22 mouse cellular contexts compared by ENCODE assay signal in genomic region chr15:59715951-59716350, GRCm38 (mm10).
DNase-seq lines count a peak whose midpoint lies in the region; ATAC-seq and TF ChIP-seq lines count a peak whose summit lies in the region.
"Had no signal": no experiment of that assay in that cellular context is flagged by ENCODE, and none has a peak within 500 bp of the region (broad histone marks: within the 10 kb centered on the region; RNA-seq: fewer than 3 reads in every experiment).

No protein-coding gene starts in this region.

- no peak overlapping the region for H3K4me3 ChIP-seq in intestine, embryonic 15.5 days (replicated peaks)
- H3K4me3 ChIP-seq in intestine, postnatal 0 days (ENCODE audit: low read depth, low read length): no peak overlapping the region
- H3K4me3 ChIP-seq in midbrain, embryonic 15.5 days: no peak overlapping the region
- H3K4me3 ChIP-seq: embryonic facial prominence, embryonic 10.5 days; embryonic facial prominence, embryonic 12.5 days; forebrain, embryonic 13.5 days; forebrain, embryonic 15.5 days had no signal

- H3K36me3 ChIP-seq in intestine, embryonic 15.5 days: no peaks in the 10 kb centered on the region
- no peaks in the 10 kb centered on the region for H3K36me3 ChIP-seq in intestine, postnatal 0 days (ENCODE audit: control insufficient read depth, insufficient read depth)
- no peaks in the 10 kb centered on the region for H3K36me3 ChIP-seq in midbrain, embryonic 15.5 days (replicated peaks)
- H3K36me3 ChIP-seq: embryonic facial prominence, embryonic 10.5 days; embryonic facial prominence, embryonic 12.5 days; forebrain, embryonic 15.5 days; G1E had no signal

- no peak overlapping the region for H3K4me2 ChIP-seq in intestine, embryonic 15.5 days (replicated peaks)
- H3K4me2 ChIP-seq in intestine, postnatal 0 days (replicated peaks; ENCODE audit: low read depth): no peak overlapping the region
- H3K4me2 ChIP-seq in midbrain, embryonic 15.5 days: no peak overlapping the region
- H3K4me2 ChIP-seq: embryonic facial prominence, embryonic 12.5 days; forebrain, embryonic 13.5 days; forebrain, embryonic 15.5 days had no signal

- no peaks in the 10 kb centered on the region for H3K9me3 ChIP-seq in intestine, embryonic 15.5 days
- H3K9me3 ChIP-seq in intestine, postnatal 0 days (ENCODE audit: control insufficient read depth): no peaks in the 10 kb centered on the region
- H3K9me3 ChIP-seq in midbrain, embryonic 15.5 days: no peaks in the 10 kb centered on the region
- H3K9me3 ChIP-seq: embryonic facial prominence, embryonic 10.5 days; embryonic facial prominence, embryonic 12.5 days; forebrain, embryonic 13.5 days; forebrain, embryonic 15.5 days; G1E had no signal

- WGBS in intestine, embryonic 15.5 days: 64% methylated on average over 3 of the region's 3 CpGs
- 47% methylated on average over 3 of the region's 3 CpGs for WGBS in intestine, postnatal 0 days
- WGBS in midbrain, embryonic 15.5 days: 81% methylated on average over 3 of the region's 3 CpGs

- no peak for TF ChIP-seq CTCF in intestine, postnatal 0 days (IDR thresholded peaks at IDR 0.05; ENCODE audit: low read depth)

- no peak overlapping the region; the same call in 1 of the 2 replicates for H3K27ac ChIP-seq in intestine, embryonic 15.5 days
- H3K27ac ChIP-seq in intestine, postnatal 0 days (ENCODE audit: low read depth, low read length): no peak overlapping the region; the same call in 1 of the 2 replicates
- H3K27ac ChIP-seq in midbrain, embryonic 15.5 days: no peak overlapping the region
- H3K27ac ChIP-seq: embryonic facial prominence, embryonic 10.5 days; embryonic facial prominence, embryonic 12.5 days; forebrain, embryonic 13.5 days; forebrain, embryonic 15.5 days had no signal

- H3K27me3 ChIP-seq in intestine, embryonic 15.5 days (replicated peaks): no peaks in the 10 kb centered on the region
- no peaks in the 10 kb centered on the region for H3K27me3 ChIP-seq in intestine, postnatal 0 days (replicated peaks; ENCODE audit: control insufficient read depth, insufficient read depth, low read length)
- no peaks in the 10 kb centered on the region for H3K27me3 ChIP-seq in midbrain, embryonic 15.5 days (replicated peaks)
- H3K27me3 ChIP-seq: CH12.LX; embryonic facial prominence, embryonic 12.5 days; forebrain, embryonic 13.5 days; forebrain, embryonic 15.5 days had no signal

- no peak overlapping the region for H3K9ac ChIP-seq in intestine, embryonic 15.5 days
- H3K9ac ChIP-seq in intestine, postnatal 0 days (ENCODE audit: low read depth, low read length): no peak overlapping the region
- H3K9ac ChIP-seq in midbrain, embryonic 15.5 days: no peak overlapping the region
- H3K9ac ChIP-seq: embryonic facial prominence, embryonic 12.5 days; forebrain, embryonic 13.5 days; forebrain, embryonic 15.5 days; forebrain, postnatal 0 days had no signal

- peak; percentile 33 for DNase-seq in NIH3T3 (ENCODE audit: low read depth)
- no peak for DNase-seq in embryo, embryonic 10.5 days (ENCODE audit: low spot score)
- DNase-seq: adrenal gland, adult 2 months; adrenal gland, postnatal 10 days; adrenal gland, postnatal 25 days; B cell, adult 2 months; cerebellum, adult 11 months; cerebellum, adult 18-20 months; cerebellum, adult 8-10 months; cerebellum, postnatal 10 days; cerebellum, postnatal 25 days; forebrain, postnatal 0 days had no signal

- H3K4me1 ChIP-seq in intestine, embryonic 15.5 days (replicated peaks): peaks cover 11% of the 10 kb centered on the region; the same call in 1 of the 2 replicates
- H3K4me1 ChIP-seq in intestine, postnatal 0 days (replicated peaks; ENCODE audit: control insufficient read depth, insufficient read depth, low read length): no peaks in the 10 kb centered on the region; the same call in 1 of the 2 replicates
- no peaks in the 10 kb centered on the region for H3K4me1 ChIP-seq in midbrain, embryonic 15.5 days
- H3K4me1 ChIP-seq: embryonic facial prominence, embryonic 10.5 days; forebrain, embryonic 13.5 days; forebrain, embryonic 15.5 days had no signal

- peak; percentile 70 for ATAC-seq in intestine, embryonic 15.5 days
- ATAC-seq in intestine, postnatal 0 days: peak; percentile 67
- no peak for ATAC-seq in midbrain, embryonic 15.5 days (replicated peaks)
- ATAC-seq: CD4-positive, CD25-positive, alpha-beta regulatory T cell, adult 4 months; forebrain, embryonic 13.5 days; forebrain, embryonic 15.5 days; forebrain, postnatal 0 days had no signal
